Mouse (Mus musculus) mouse trophoblast stem cell (cell line): ENCODE measurements around the gene Map2k2.
"Not testable (repeated sequence)": the region's sequence is repeated elsewhere in the genome, so short reads cannot be mapped to it uniquely, and the experiment has no call there.

Source experiments
- in situ Hi-C, 2 experiments: fragments of 300-500 bp; cut with MseI, MboI; formaldehyde crosslinking; loops; 2 replicates in 1 of 2; 3 replicates in 1 of 2; pipeline ENCODE4 v1.15.1; 2025

Map2k2 gene

DNA sequence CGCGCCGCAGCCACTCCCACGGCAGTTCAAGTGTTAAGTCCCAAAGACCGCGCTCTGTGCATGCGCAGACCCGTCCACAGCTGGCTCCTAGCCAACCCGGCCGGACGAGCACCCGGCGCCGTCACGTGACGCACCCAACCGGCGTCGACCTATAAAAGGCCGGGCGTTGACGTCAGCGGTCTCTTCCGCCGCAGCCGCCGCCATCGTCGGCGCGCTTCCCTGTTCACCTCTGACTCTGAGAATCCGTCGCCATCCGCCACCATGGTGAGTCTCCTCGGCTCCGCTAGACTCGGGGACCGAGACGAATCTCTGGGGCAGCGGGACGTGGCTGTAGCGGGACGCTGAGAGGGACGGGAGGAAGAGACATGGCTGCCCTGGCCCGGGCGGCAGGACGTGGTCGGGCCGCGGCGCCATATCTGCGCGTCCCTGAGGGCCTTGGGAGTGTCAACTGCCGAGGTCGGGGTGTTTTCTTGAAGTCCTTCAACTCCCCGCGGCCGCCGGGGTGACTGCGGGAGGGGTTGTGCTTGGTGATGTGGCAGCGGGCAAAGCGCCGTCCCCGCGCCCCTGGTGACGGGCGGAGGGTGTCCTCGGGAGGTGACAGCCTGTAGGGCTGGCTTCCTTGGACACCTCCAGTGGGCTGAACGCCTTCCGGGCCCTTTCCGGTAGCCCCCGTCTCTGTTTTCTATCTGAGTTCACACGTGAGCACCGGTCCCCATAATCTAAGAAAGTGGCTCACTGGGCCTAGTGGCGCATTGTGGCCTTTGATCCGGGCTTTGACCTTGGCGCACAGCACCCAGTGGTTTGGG lies 71.0 kb downstream of the Map2k2 start, which contains the start of gene Eef2:
Eef2 (plus strand) TSS at position 166 of the 806 bp plus-strand sequence.
- in situ Hi-C loops, result no loop called here

DNA sequence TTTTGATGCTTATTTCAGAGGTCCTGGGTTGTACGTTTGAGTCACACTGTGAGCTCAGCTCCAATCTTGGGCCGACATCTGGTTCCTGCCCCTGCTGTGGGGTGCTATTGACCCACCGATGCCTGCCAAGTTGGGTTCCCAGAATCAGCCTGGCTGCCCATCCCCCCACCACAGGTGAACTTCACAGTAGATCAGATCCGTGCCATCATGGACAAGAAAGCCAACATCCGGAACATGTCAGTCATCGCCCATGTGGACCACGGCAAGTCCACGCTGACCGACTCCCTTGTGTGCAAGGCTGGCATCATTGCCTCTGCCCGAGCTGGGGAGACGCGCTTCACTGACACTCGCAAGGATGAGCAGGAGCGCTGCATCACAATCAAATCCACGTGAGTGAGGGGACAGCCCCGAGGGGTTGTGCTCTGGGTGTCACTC lies 71.8 kb downstream of the Map2k2 start:
- in situ Hi-C loops, result no loop called here

DNA sequence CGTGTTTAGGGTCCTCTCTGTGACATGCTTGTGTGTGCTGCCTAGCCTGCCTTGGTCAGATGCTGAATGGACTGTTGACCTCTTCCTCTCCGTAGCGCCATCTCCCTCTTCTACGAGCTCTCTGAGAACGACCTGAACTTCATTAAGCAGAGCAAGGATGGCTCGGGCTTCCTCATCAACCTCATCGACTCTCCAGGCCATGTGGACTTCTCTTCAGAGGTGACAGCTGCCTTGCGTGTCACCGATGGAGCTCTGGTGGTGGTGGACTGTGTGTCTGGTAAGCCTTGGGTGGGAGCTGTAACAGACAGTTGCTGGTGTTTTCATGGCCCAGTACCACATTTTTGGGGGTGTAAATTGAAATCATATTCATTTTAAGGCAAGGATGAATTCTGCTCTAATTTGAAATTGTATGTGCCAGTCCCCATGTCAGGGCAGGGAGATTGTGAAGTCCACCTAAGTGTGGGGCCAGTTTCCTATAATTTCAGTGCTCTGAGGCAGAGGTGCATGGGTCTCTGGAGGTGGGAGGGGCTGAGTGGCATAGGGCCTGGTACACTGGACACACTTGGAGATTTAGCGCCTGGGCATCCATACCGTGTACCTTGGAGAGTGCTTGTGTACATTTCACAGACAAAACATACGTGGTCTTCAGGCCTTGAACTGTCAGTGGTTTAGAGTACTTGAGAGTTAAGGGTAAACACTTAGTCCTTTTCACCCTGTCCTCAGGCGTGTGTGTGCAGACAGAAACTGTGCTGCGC lies 72.4 kb downstream of the Map2k2 start:
- in situ Hi-C loops, result no loop called here

- in situ Hi-C loops, result no loop called here
Observed at GRCm38 (mm10) chr10:81178927-81179326, 73.2 kb downstream of the Map2k2 start.

- in situ Hi-C loops, result no loop called here
Observed at GRCm38 (mm10) chr10:81179451-81180342, 74.0 kb downstream of the Map2k2 start.

DNA sequence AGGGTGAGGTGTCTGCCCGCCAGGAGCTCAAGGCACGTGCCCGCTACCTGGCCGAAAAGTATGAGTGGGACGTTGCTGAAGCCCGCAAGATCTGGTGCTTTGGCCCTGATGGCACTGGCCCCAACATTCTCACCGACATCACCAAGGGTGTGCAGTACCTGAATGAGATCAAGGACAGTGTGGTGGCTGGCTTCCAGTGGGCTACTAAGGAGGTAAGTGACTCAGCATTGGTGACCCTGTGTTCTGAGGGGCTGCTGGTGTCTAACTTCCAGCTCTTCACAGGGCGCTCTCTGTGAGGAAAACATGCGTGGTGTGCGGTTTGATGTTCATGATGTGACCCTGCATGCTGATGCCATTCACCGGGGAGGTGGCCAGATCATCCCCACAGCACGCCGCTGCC lies 75.2 kb downstream of the Map2k2 start:
- in situ Hi-C loops, result no loop called here

- in situ Hi-C loops, result not testable (repeated sequence)
Observed at GRCm38 (mm10) chr10:81181860-81182259, 76.1 kb downstream of the Map2k2 start.

DNA sequence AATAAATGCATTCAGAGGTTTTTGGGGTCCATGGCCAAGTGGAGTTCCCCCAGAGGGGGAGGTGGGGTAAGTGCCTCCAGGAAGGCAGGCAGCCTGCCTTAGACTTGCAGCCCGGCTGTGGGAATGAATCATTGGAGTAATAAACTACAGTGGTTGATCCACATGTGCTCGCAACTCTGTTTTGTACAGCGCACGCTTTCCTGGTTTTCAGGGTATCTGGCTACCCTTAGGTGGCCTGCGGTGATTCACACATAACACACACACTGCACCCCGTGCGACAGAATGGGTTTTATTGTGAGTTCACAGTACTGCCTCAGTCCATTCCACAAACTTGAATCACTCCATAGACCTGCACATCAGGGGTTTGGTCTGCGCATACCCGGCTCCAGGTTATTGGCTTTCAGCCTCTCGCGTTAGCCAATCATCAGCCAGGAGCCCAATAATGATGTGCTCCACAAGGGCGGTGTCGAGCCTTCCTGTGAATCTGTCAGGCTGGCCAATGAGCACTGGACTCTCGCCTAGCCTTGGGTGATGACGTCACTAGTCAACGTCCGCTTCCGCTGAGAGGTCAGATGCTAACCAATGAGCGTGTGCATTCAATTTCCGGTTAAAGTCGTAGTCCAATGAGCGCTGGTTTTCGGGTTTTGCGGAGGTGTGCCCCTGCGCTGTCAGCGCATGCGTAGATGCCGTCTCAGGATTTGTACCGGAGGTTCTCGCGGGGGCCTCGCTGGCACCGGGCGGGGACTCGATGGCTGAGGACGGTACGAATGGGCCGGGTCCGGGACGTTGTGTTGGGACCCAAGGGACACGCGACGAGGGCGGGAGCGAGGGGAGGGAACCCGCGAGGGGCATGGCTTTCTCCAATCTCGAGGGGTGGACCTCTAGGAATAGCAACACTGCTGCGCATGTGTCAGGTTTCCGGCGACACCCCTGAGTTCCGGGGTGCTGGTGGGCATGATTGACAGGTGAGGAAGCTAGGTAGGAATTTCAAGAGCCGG lies 76.9 kb downstream of the Map2k2 start, which contains the start of gene Dapk3:
Dapk3 (plus strand) TSS at position 670 of the 998 bp plus-strand sequence.
- in situ Hi-C loops, result no loop called here
